7 mouse cellular contexts compared by ENCODE assay signal in genomic region chr15:98093121-98094011, GRCm38 (mm10). TPM values are rescaled to one million over a fixed set of nuclear protein-coding genes. Genes with fewer than 3 reads are reported as not detected.
DNase-seq lines count a peak whose midpoint lies in the region; ATAC-seq lines count a peak whose summit lies in the region.

Gene Senp1 (minus strand): TSS chr15:98093744.

- H3K4me2 ChIP-seq in intestine, embryonic 15.5 days (replicated peaks): peak within 1 kb of the TSS; percentile 65

- H3K27me3 ChIP-seq in intestine, embryonic 15.5 days (replicated peaks): no peaks in the 10 kb centered on the region
- H3K27me3 ChIP-seq in midbrain, embryonic 10.5 days (ENCODE audit: low read depth, poor library complexity, severe bottlenecking): no peaks in the 10 kb centered on the region

- H3K9me3 ChIP-seq in intestine, embryonic 15.5 days: no peaks in the 10 kb centered on the region
- no peaks in the 10 kb centered on the region for H3K9me3 ChIP-seq in midbrain, embryonic 10.5 days (replicated peaks)

- peak; percentile 93 to 98 for DNase-seq in adrenal gland, adult (ENCODE audit: inconsistent age in 2 of 2, low spot score in 1 of 2)
- DNase-seq in embryo, embryonic 10.5 days (ENCODE audit: low spot score): peak; percentile 92
- DNase-seq in gastrocnemius, postnatal 25 days: peak; percentile 90
- peak; percentile 91 for DNase-seq in left cerebral cortex, postnatal 25 days (ENCODE audit: low spot score in 2 of 2)
- peak; percentile 93 for DNase-seq in midbrain, embryonic 10.5 days (ENCODE audit: low spot score)
- peak; percentile 86 for DNase-seq in right cerebral cortex, postnatal 4 days

- H3K9ac ChIP-seq in intestine, embryonic 15.5 days: peak within 1 kb of the TSS; percentile 98

- H3K4me1 ChIP-seq in intestine, embryonic 15.5 days (replicated peaks): peaks cover 7% of the 10 kb centered on the region; the same call in 1 of the 2 replicates
- H3K4me1 ChIP-seq in midbrain, embryonic 10.5 days: peaks cover 25% of the 10 kb centered on the region

- under 1% methylated on average over 52 of the region's 58 CpGs for WGBS in intestine, embryonic 15.5 days
- WGBS in midbrain, embryonic 10.5 days: under 1% methylated on average over 56 of the region's 58 CpGs

- H3K27ac ChIP-seq in intestine, embryonic 15.5 days: peak within 1 kb of the TSS; percentile 98
- H3K27ac ChIP-seq in midbrain, embryonic 10.5 days (replicated peaks): peak within 1 kb of the TSS; percentile 97

- H3K4me3 ChIP-seq in intestine, embryonic 15.5 days (replicated peaks): peak within 1 kb of the TSS; percentile 96
- H3K4me3 ChIP-seq in midbrain, embryonic 10.5 days: peak within 1 kb of the TSS; percentile 96

- peak; percentile 94 for ATAC-seq in intestine, embryonic 15.5 days

- intact Hi-C loops in left cerebral cortex, postnatal 25 days (cut with DNase I): loop anchor here (2.0 to 10.0 kb wide), 6 partner anchors 15 to 411 kb away; partner anchors contain the start of genes Asb8, Ccdc184 and Zfp641

- H3K36me3 ChIP-seq in intestine, embryonic 15.5 days: no peaks in the 10 kb centered on the region; the same call in 1 of the 2 replicates
- peaks cover 9% of the 10 kb centered on the region for H3K36me3 ChIP-seq in midbrain, embryonic 10.5 days

RNA-seq across cellular contexts. Expression of gene Senp1, which starts in this region (rescaled TPM):
- 1 to 10 TPM; 6.7 to 6.9 TPM for total RNA-seq in gastrocnemius, postnatal 25 days (2021)
- polyA plus RNA-seq in intestine, embryonic 15.5 days (2015; fragmentation: Nextera tagmentation; extraction: Ambion mirVana): 26.5 and 27.4 TPM in 2 replicates
- 10 to 100 TPM in 1 of 2 experiments, 1 to 10 TPM in 1; 9.6 to 12.5 TPM for total RNA-seq in left cerebral cortex, postnatal 25 days (2021)
- polyA plus RNA-seq in midbrain, embryonic 10.5 days (2016; fragmentation: Nextera tagmentation; extraction: Ambion mirVana): 46.2 and 47.3 TPM in 2 replicates

Comparison
In these comparisons a context has a peak if more than half of its experiments do, and no peak if none do; other contexts are left out.
1. Peak in every context shown above with its lines: DNase-seq, ATAC-seq, H3K4me3 ChIP-seq and H3K27ac ChIP-seq.